Mouse (Mus musculus): Measurements from ENCODE around the gene Sv2c. TPM values are rescaled to one million over a fixed set of nuclear protein-coding genes. Genes with fewer than 3 reads are reported as not detected.

The Sv2c gene
- polyA plus RNA-seq, 1 experiment = 0.04 TPM

DNA sequence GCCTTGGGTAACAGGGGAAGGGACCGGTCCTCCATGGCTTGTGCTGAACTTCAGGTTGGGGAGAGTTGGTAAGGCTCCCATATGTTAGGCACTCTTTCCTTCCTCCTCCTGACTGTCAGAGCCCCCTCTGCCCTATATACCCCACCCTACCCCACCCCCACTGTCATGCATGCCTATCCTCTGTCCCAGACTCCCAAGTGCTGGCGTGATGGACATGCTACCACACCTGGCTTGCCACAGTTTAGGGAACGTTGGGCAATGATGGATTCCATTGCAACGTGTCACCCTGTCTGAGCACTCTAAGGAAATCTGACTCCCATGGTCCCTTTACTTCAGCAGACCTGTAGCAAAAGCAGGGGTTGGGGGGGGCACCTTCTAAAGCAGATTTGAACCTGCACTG lies 183.6 kb downstream of the Sv2c start:
- Histone ChIP-seq H3K79me3 (ENCODE audit: low read depth) (no peaks in the 10 kb centered on the region), H3K79me2 (ENCODE audit: control insufficient read depth, insufficient read depth) (no peaks in the 10 kb centered on the region), H3K27me3 (ENCODE audit: control insufficient read depth, insufficient read depth, insufficient read length) (no peaks in the 10 kb centered on the region), H3K4me3 (ENCODE audit: insufficient read depth, poor library complexity, severe bottlenecking) (no peak overlapping the region), H3K36me3 (ENCODE audit: control insufficient read depth, insufficient read depth) (no peaks in the 10 kb centered on the region), H3ac (ENCODE audit: control insufficient read depth, insufficient read length, low read depth) (no peak overlapping the region)
- no peak for TF ChIP-seq MYOG (IDR thresholded peaks at IDR 0.05; ENCODE audit: control insufficient read depth, extremely low read depth, insufficient read length)
- no peak for TF ChIP-seq MYOD1 (IDR thresholded peaks at IDR 0.05; ENCODE audit: control insufficient read depth, insufficient read length, low read depth)
- no peak for TF ChIP-seq FOSL1 (IDR thresholded peaks at IDR 0.05; ENCODE audit: insufficient read depth, low read length, poor library complexity, severe bottlenecking)
- TF ChIP-seq USF1 (IDR thresholded peaks at IDR 0.05; ENCODE audit: low read depth) = no peak
- TF ChIP-seq CTCF (IDR thresholded peaks at IDR 0.05; ENCODE audit: control insufficient read depth, insufficient read depth, insufficient read length) = no peak
- no peak for TF ChIP-seq MAX (IDR thresholded peaks at IDR 0.05)
- TF ChIP-seq CEBPB (IDR thresholded peaks at IDR 0.05; ENCODE audit: low read depth) = no peak

DNA sequence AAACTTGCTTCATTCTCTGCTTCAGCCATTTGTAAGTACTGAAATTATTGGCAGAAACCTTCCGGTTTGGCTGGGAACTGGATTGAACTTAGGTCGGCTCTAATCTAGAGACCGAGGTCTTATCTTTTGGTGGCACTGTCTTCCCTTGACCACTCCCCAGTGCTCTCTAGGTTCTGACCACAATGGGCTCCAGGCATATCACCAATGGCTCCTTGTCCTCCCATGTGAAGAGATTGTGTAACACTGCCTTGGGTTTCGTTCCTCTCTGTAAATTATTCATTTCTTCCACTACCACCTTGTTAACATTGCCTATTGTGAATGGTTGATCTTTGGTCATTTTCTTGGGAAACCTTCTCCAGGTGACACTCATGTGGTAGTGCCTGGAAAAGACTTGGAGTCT lies 184.0 kb downstream of the Sv2c start:
- Histone ChIP-seq H3K27me3 (ENCODE audit: control insufficient read depth, insufficient read depth, insufficient read length) (no peaks in the 10 kb centered on the region), H3K79me3 (ENCODE audit: low read depth) (no peaks in the 10 kb centered on the region), H3K36me3 (ENCODE audit: control insufficient read depth, insufficient read depth) (no peaks in the 10 kb centered on the region), H3K79me2 (ENCODE audit: control insufficient read depth, insufficient read depth) (no peaks in the 10 kb centered on the region), H3ac (ENCODE audit: control insufficient read depth, insufficient read length, low read depth) (no peak overlapping the region), H3K4me3 (ENCODE audit: insufficient read depth, poor library complexity, severe bottlenecking) (no peak overlapping the region)
- no peak for TF ChIP-seq CTCF (IDR thresholded peaks at IDR 0.05; ENCODE audit: control insufficient read depth, insufficient read depth, insufficient read length)
- TF ChIP-seq USF1 (IDR thresholded peaks at IDR 0.05; ENCODE audit: low read depth) = no peak
- TF ChIP-seq MAX (IDR thresholded peaks at IDR 0.05) = no peak
- no peak for TF ChIP-seq CEBPB (IDR thresholded peaks at IDR 0.05; ENCODE audit: low read depth)
- TF ChIP-seq FOSL1 (IDR thresholded peaks at IDR 0.05; ENCODE audit: insufficient read depth, low read length, poor library complexity, severe bottlenecking) = no peak

DNA sequence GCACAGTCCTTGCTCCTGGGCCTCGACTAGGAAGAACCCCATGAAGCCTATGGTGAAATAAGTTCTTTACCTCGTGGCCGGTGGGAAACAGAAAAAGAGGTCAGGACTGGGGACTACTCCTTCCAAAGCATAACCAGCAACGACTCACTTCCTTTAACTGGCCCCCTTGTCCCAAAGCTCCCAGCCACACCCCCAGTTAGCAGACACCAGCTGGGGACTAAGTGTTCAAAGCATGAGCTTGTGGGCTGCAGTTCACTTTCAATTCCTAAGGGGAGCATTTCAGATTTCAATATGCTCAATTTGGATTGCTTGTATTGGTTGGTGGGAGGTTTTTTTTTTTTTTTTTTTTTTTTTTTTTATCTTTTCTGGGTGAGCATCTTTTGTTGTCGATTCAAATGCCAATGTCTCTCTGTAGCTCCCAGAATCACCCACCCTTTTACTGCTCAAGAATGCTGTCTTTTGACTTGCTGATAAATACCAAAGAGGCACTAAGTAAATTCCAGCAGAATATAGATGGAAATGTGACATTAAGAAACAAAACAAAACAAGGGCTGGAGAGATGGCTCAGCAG lies 186.4 kb downstream of the Sv2c start:
- no peaks in the 10 kb centered on the region for H3K79me2 ChIP-seq (ENCODE audit: control insufficient read depth, insufficient read depth)
- no peaks in the 10 kb centered on the region for H3K79me3 ChIP-seq (ENCODE audit: low read depth)
- H3K36me3 ChIP-seq (ENCODE audit: control insufficient read depth, insufficient read depth) = no peaks in the 10 kb centered on the region
- no peak overlapping the region for H3ac ChIP-seq (ENCODE audit: control insufficient read depth, insufficient read length, low read depth)
- H3K4me3 ChIP-seq (ENCODE audit: insufficient read depth, poor library complexity, severe bottlenecking) = no peak overlapping the region
- no peak for TF ChIP-seq CTCF (IDR thresholded peaks at IDR 0.05; ENCODE audit: control insufficient read depth, insufficient read depth, insufficient read length)
- no peak for TF ChIP-seq MYOD1 (IDR thresholded peaks at IDR 0.05; ENCODE audit: control insufficient read depth, insufficient read length, low read depth)
- no peak for TF ChIP-seq FOSL1 (IDR thresholded peaks at IDR 0.05; ENCODE audit: insufficient read depth, low read length, poor library complexity, severe bottlenecking)
- TF ChIP-seq USF1 (IDR thresholded peaks at IDR 0.05; ENCODE audit: low read depth) = no peak
- TF ChIP-seq MYOG (IDR thresholded peaks at IDR 0.05; ENCODE audit: control insufficient read depth, extremely low read depth, insufficient read length) = no peak
- TF ChIP-seq CEBPB (IDR thresholded peaks at IDR 0.05; ENCODE audit: low read depth) = no peak
- TF ChIP-seq MAX (IDR thresholded peaks at IDR 0.05) = no peak
- H3K27me3 ChIP-seq (ENCODE audit: control insufficient read depth, insufficient read depth, insufficient read length) = no peaks in the 10 kb centered on the region

- Histone ChIP-seq H3K79me3 (ENCODE audit: low read depth) (no peaks in the 10 kb centered on the region), H3K27me3 (ENCODE audit: control insufficient read depth, insufficient read depth, insufficient read length) (no peaks in the 10 kb centered on the region), H3ac (ENCODE audit: control insufficient read depth, insufficient read length, low read depth) (no peak overlapping the region), H3K36me3 (ENCODE audit: control insufficient read depth, insufficient read depth) (no peaks in the 10 kb centered on the region), H3K4me3 (ENCODE audit: insufficient read depth, poor library complexity, severe bottlenecking) (no peak overlapping the region), H3K79me2 (ENCODE audit: control insufficient read depth, insufficient read depth) (no peaks in the 10 kb centered on the region)
- TF ChIP-seq CEBPB (IDR thresholded peaks at IDR 0.05; ENCODE audit: low read depth) (no peak), MAX (IDR thresholded peaks at IDR 0.05) (no peak), FOSL1 (IDR thresholded peaks at IDR 0.05; ENCODE audit: insufficient read depth, low read length, poor library complexity, severe bottlenecking) (no peak)
Measured at GRCm38 (mm10) chr13:95944621-95945020, 187.8 kb downstream of the Sv2c start.

- Histone ChIP-seq H3K4me3 (ENCODE audit: insufficient read depth, poor library complexity, severe bottlenecking) (no peak overlapping the region), H3K36me3 (ENCODE audit: control insufficient read depth, insufficient read depth) (no peaks in the 10 kb centered on the region), H3ac (ENCODE audit: control insufficient read depth, insufficient read length, low read depth) (no peak overlapping the region), H3K27me3 (ENCODE audit: control insufficient read depth, insufficient read depth, insufficient read length) (no peaks in the 10 kb centered on the region), H3K79me2 (ENCODE audit: control insufficient read depth, insufficient read depth) (no peaks in the 10 kb centered on the region), H3K79me3 (ENCODE audit: low read depth) (no peaks in the 10 kb centered on the region)
- no peak for TF ChIP-seq MAX (IDR thresholded peaks at IDR 0.05)
- TF ChIP-seq MYOD1 (IDR thresholded peaks at IDR 0.05; ENCODE audit: control insufficient read depth, insufficient read length, low read depth) = no peak
- TF ChIP-seq USF1 (IDR thresholded peaks at IDR 0.05; ENCODE audit: low read depth) = no peak
- no peak for TF ChIP-seq MYOG (IDR thresholded peaks at IDR 0.05; ENCODE audit: control insufficient read depth, extremely low read depth, insufficient read length)
- no peak for TF ChIP-seq CEBPB (IDR thresholded peaks at IDR 0.05; ENCODE audit: low read depth)
- TF ChIP-seq CTCF (IDR thresholded peaks at IDR 0.05; ENCODE audit: control insufficient read depth, insufficient read depth, insufficient read length) = no peak
- TF ChIP-seq FOSL1 (IDR thresholded peaks at IDR 0.05; ENCODE audit: insufficient read depth, low read length, poor library complexity, severe bottlenecking) = no peak
Measured at GRCm38 (mm10) chr13:95943919-95944318, 188.5 kb downstream of the Sv2c start.

- H3K36me3 ChIP-seq (ENCODE audit: control insufficient read depth, insufficient read depth) = no peaks in the 10 kb centered on the region
- TF ChIP-seq MYOG (IDR thresholded peaks at IDR 0.05; ENCODE audit: control insufficient read depth, extremely low read depth, insufficient read length) = no peak
- H3K27me3 ChIP-seq (ENCODE audit: control insufficient read depth, insufficient read depth, insufficient read length) = no peaks in the 10 kb centered on the region
- no peaks in the 10 kb centered on the region for H3K79me3 ChIP-seq (ENCODE audit: low read depth)
- H3K4me3 ChIP-seq (ENCODE audit: insufficient read depth, poor library complexity, severe bottlenecking) = no peak overlapping the region
- H3ac ChIP-seq (ENCODE audit: control insufficient read depth, insufficient read length, low read depth) = no peak overlapping the region
- H3K79me2 ChIP-seq (ENCODE audit: control insufficient read depth, insufficient read depth) = no peaks in the 10 kb centered on the region
Measured at GRCm38 (mm10) chr13:95942587-95942986, 189.8 kb downstream of the Sv2c start.

Measured in C2C12 (cell line).